Mouse (Mus musculus) spleen, postnatal 14 days (tissue): Measurements from ENCODE around the gene 2310033P09Rik.
A peak's percentile ranks its signal among the peaks of the same experiment; 100 is the strongest.

ENCODE experiments used
- DNase-seq, 2 experiments: peaks; one replicate each; pipeline ENCODE4 v3.0.0; 2021 to 2022; ENCODE audit warnings: low spot score in 2 of 2

2310033P09Rik gene

GRCm38 (mm10) chr11:59230144-59230760 lies 22.1 kb downstream of the 2310033P09Rik start:
- DNase-seq, result peak; percentile 36 to 60

DNA sequence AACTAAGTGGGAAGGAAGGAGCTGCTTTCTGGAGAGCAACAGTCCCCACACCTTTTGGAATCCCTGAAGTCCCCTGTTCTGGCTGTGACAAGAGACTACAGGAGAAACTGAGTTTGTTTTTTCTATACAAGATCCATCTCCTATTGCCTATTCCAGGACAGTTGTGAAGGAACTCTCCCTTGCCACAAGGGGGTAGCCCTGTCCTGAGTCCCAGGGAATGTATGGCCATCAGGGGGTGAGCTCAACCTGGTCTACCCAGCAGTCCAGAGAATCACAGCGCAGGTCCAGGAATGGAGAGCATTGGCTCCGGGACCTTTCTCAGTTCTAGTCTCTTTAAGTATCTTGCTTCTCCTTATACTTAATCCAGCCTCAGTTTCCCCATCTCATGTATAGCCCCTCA lies 24.7 kb downstream of the 2310033P09Rik start:
- no peak for DNase-seq

- peak; percentile 28 to 31 for DNase-seq
Measured at GRCm38 (mm10) chr11:59238525-59239427, 30.7 kb downstream of the 2310033P09Rik start.

GRCm38 (mm10) chr11:59239428-59239785 lies 31.3 kb downstream of the 2310033P09Rik start:
- DNase-seq, result no peak

DNA sequence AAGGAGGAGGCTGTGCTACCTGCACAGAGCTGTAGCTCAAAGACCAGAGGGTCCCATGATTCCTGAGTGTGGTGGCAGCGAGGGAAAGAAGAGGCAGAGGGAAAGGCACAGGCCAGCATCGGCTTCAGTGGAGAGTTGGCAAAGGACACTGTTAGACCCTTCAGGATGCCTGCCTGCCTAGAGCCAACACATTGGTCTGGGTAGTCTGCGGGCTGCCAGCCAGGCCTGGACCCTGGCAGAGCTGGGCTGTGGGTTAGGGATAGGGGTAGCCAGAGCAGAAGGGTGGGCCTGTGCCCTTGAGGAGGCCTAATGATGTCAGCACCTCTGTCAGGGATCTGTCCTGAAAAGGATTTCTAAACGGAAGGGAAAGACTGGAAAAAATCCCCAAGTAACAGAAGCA lies 31.7 kb downstream of the 2310033P09Rik start:
- DNase-seq, result no peak

DNA sequence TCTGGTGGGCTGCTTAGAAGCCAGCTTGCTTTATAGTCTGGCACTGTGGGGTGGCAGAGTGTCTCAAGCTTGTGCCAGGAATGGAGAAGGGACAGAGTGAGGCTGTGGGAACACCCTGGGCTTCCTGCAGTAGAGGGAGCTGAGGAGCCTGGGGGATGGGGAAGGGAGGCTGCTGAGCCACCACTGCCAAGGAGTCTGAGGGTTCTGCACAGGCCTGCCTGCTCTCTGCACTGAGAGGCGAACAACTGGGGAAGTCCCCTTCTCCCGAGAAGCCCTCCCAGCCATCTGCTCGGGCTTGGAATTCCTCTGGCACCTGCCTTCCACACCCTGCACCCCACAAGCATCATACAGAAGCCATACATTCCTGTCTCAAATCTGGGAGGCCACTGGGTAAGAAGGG lies 33.7 kb downstream of the 2310033P09Rik start:
- no peak for DNase-seq

GRCm38 (mm10) chr11:59243856-59244255 lies 35.7 kb downstream of the 2310033P09Rik start:
- DNase-seq, result no peak

DNA sequence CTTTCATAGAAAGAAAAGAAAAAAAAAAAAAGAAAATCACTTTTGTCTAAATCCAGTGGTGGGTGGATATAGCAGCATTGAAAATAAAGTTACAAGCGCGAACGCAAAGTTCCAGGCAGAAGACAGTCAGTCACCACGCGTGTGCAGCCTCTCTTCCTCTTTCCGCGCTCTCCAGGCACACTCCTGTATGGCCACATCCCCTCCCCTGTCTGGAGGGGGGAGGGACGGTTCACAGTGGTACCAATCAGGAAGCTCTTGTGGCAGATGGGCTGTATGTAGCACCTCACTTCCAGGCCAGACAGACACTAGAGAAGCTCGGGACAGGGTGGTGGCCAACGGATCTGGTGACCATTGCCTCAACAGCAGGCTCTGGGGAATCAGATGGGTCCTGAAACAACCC lies 40.0 kb downstream of the 2310033P09Rik start:
- DNase-seq, result no peak

DNA sequence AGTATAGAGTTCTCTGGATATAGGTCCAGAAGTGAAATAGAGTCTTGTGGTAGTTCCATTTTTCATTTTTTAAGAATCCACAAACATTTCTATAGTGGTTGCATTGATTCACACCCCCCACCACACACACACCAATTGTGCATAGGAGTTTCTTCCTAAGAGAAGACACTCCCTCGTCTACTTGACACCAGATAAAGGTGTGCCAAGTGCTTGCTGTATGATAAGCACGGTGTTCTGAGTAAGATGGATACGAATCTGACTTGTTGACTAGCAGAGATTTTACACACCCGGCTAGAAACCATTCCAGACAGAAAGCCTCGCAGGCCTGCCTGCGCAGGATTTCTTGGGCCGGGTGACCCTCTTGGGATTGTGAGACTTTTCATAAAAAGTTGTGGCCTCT lies 51.5 kb downstream of the 2310033P09Rik start:
- DNase-seq, result no peak
